Mouse (Mus musculus): Measurements from ENCODE around the gene Ppa1. TPM values are rescaled to one million over a fixed set of nuclear protein-coding genes. Genes with fewer than 3 reads are reported as not detected.
A peak's percentile ranks its signal among the peaks of the same experiment; 100 is the strongest.

Ppa1 gene
- total RNA-seq, 1 experiment from 2014 or later, result 183 TPM

GRCm38 (mm10) chr10:61646557-61646956, 1.8 kb upstream of the Ppa1 start:
- DNase-seq, result no peak

- no peak for DNase-seq
These were observed 639 bp downstream of the Ppa1 start for GRCm38 (mm10) chr10:61648737-61649645.

- DNase-seq, result no peak
These were observed 5.8 kb downstream of the Ppa1 start for GRCm38 (mm10) chr10:61654105-61654504.

GRCm38 (mm10) chr10:61654691-61655090, 6.3 kb downstream of the Ppa1 start:
- DNase-seq, result no peak

- no peak for DNase-seq
These were observed 6.8 kb downstream of the Ppa1 start for GRCm38 (mm10) chr10:61655188-61655587.

- DNase-seq, result no peak
These were observed 8.9 kb downstream of the Ppa1 start for GRCm38 (mm10) chr10:61656928-61657882.

GRCm38 (mm10) chr10:61657985-61658384, 9.6 kb downstream of the Ppa1 start:
- DNase-seq, result peak; percentile 68

GRCm38 (mm10) chr10:61661887-61662286, 13.5 kb downstream of the Ppa1 start:
- no peak for DNase-seq

- peak; percentile 55 for DNase-seq
These were observed 14.1 kb downstream of the Ppa1 start for GRCm38 (mm10) chr10:61662391-61662988.

- DNase-seq, result no peak
These were observed 16.8 kb downstream of the Ppa1 start for GRCm38 (mm10) chr10:61665111-61665510.

GRCm38 (mm10) chr10:61665651-61666050, 17.3 kb downstream of the Ppa1 start:
- no peak for DNase-seq

- DNase-seq, result no peak
These were observed 20.9 kb downstream of the Ppa1 start for GRCm38 (mm10) chr10:61669289-61669688.

GRCm38 (mm10) chr10:61669896-61670295, 21.5 kb downstream of the Ppa1 start:
- no peak for DNase-seq

- no peak for DNase-seq
These were observed 22.4 kb downstream of the Ppa1 start for GRCm38 (mm10) chr10:61670758-61671157.

- DNase-seq, result no peak
These were observed 27.6 kb downstream of the Ppa1 start for GRCm38 (mm10) chr10:61675935-61676334.

GRCm38 (mm10) chr10:61679545-61679944, 31.2 kb downstream of the Ppa1 start:
- no peak for DNase-seq

GRCm38 (mm10) chr10:61680015-61680913, 31.9 kb downstream of the Ppa1 start, which contains the start of gene Sar1a:
Gene Sar1a, plus strand, starts transcription at chr10:61680299.
- peak; percentile 99 for DNase-seq

- no peak for DNase-seq
These were observed 41.1 kb downstream of the Ppa1 start for GRCm38 (mm10) chr10:61689405-61689804.

GRCm38 (mm10) chr10:61693563-61693962, 45.2 kb downstream of the Ppa1 start:
- no peak for DNase-seq

GRCm38 (mm10) chr10:61694870-61695670, 46.7 kb downstream of the Ppa1 start, which contains the start of gene Tysnd1:
Gene Tysnd1, plus strand, starts transcription at chr10:61695514.
- DNase-seq, result peak; percentile 99

Measured in adrenal gland, postnatal 14 days (tissue).